Comparison of ENCODE assay signal across 20 mouse cellular contexts in the genomic region with DNA sequence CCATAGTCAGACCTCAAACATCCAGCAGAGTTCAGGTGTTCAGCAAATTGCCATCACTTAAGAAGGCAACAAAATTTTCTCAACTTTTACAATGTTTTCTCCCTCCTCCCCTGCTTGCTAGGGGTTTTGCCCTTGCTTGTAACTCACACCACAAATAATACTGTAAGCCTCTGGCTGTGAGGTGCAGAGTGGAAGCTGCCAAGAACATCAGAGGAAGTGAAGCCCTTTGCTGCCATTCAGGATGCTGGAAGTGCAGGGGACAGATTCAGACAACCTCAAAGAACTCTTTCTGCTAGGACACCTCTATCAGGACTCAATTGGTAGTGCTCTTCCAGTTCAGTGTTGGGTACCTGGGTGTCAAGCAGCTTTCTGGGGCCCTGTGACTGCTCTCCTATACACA.
"Had no signal": no experiment of that assay in that cellular context is flagged by ENCODE, and none has a peak within 500 bp of the region (broad histone marks: within the 10 kb centered on the region; RNA-seq: fewer than 3 reads in every experiment).

No protein-coding gene starts in this region.

- H3K9me3 ChIP-seq: kidney, embryonic 15.5 days; limb, embryonic 15.5 days; midbrain, embryonic 12.5 days; midbrain, embryonic 15.5 days; neural tube, embryonic 12.5 days; neural tube, embryonic 15.5 days had no signal

- H3K4me3 ChIP-seq: kidney, embryonic 15.5 days; limb, embryonic 15.5 days; midbrain, embryonic 12.5 days; midbrain, embryonic 15.5 days; neural tube, embryonic 12.5 days; neural tube, embryonic 15.5 days had no signal

- H3K27me3 ChIP-seq: kidney, embryonic 15.5 days; limb, embryonic 15.5 days; midbrain, embryonic 12.5 days; midbrain, embryonic 15.5 days; neural tube, embryonic 12.5 days; neural tube, embryonic 15.5 days had no signal

- H3K36me3 ChIP-seq: kidney, embryonic 15.5 days; limb, embryonic 15.5 days; midbrain, embryonic 12.5 days; midbrain, embryonic 15.5 days; neural tube, embryonic 12.5 days; neural tube, embryonic 15.5 days had no signal

- H3K9ac ChIP-seq: kidney, embryonic 15.5 days; limb, embryonic 15.5 days; liver, embryonic 14.5 days; liver, postnatal 0 days; midbrain, embryonic 12.5 days; midbrain, embryonic 15.5 days; neural tube, embryonic 12.5 days; neural tube, embryonic 15.5 days had no signal

- ATAC-seq: inflammation-experienced regulatory T-cells, adult 6 months; midbrain, embryonic 15.5 days had no signal

- H3K4me2 ChIP-seq: kidney, embryonic 15.5 days; limb, embryonic 15.5 days; liver, embryonic 11.5 days; midbrain, embryonic 12.5 days; midbrain, embryonic 15.5 days; neural tube, embryonic 12.5 days; neural tube, embryonic 15.5 days had no signal

- DNase-seq: kidney, adult 2 months; kidney, postnatal 10 days; kidney, postnatal 36 days; left cerebral cortex, postnatal 4 days; liver, postnatal 0 days; lung, postnatal 10 days; right cerebral cortex, adult 18-20 months; right cerebral cortex, postnatal 14 days; spleen, adult 18-20 months; thymus, postnatal 25 days had no signal

- H3K27ac ChIP-seq: kidney, embryonic 15.5 days; limb, embryonic 15.5 days; liver, embryonic 14.5 days; macrophage; midbrain, embryonic 12.5 days; midbrain, embryonic 15.5 days; neural tube, embryonic 12.5 days; neural tube, embryonic 15.5 days had no signal

- H3K4me1 ChIP-seq: kidney, embryonic 15.5 days; limb, embryonic 15.5 days; midbrain, embryonic 12.5 days; midbrain, embryonic 15.5 days; neural tube, embryonic 12.5 days; neural tube, embryonic 15.5 days had no signal
